Mouse (Mus musculus) urinary bladder, adult 2 months (tissue): ENCODE results near the gene Pkig. TPM values are rescaled to one million over a fixed set of nuclear protein-coding genes. Genes with fewer than 3 reads are reported as not detected.
A peak's percentile ranks its signal among the peaks of the same experiment; 100 is the strongest.

Source experiments
- DNase-seq: peaks from one replicate; pipeline ENCODE4 v3.0.0; 2022; ENCODE audit warnings: low spot score
- polyA plus RNA-seq: library from polyadenylated mRNA; depleted of rRNA; stranded (reverse); fragments of >200 nt; gene quantifications from 2 replicates; pipeline ENCODE4 v1.2.3, GENCODE M21; 2012

The Pkig gene
- polyA plus RNA-seq, 1 experiment: 83.9 TPM

DNA sequence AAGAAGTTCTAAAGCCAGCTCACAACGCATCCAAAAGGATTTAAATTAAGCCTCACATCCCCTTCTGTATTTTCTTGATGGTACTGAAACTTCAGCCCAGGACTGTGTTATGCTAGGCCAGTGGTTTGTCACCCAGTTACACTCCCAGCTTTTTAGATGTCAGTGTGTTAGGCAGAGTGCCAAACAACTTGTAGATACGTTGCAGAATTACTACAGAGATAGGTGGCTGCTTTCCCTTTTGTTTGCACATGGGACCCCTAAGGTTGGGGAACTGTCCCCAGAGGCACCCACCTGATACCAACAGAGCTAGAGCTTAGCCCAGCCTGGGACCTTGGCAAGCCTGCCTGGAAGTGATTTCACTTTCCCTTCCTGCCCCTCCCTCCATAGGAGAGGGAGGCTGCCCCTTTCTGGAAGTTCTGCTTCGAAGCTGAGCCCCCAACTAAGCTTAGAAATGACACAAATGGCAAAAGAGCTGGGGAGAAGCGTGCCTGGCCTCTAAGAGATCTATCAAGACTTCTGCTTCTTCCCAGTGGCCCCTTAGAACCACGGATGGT is 52.5 kb downstream of the Pkig start:
- no peak for DNase-seq

DNA sequence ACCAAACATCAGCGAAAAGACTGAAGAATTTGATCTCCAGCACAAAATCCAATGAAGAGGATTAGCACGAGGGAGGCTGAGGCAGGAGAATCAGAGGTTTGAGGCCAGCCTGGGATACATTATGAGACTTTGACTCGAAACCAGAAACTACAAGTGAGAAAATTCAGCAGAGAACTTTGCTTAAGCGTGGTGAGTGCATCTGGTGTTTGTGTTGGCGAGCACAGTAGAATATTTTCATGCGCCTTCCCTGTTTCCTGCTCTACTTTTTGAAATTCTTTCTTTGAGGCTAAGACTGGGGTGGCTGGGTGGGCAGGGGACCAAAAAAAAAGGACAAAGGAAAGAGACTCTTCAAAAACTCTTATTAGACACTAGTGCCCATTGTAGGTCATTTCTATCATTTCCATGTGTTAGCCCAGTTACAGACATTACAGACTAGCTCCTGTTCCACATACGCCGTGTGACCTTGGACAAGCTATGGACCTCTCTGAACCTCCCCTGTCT is 53.2 kb downstream of the Pkig start:
- no peak for DNase-seq

- no peak for DNase-seq
Observed at GRCm38 (mm10) chr2:163712473-163712872, 54.3 kb downstream of the Pkig start.

GRCm38 (mm10) chr2:163712874-163713273 is 54.7 kb downstream of the Pkig start:
- no peak for DNase-seq

- no peak for DNase-seq
Observed at GRCm38 (mm10) chr2:163713340-163713739, 55.2 kb downstream of the Pkig start.

GRCm38 (mm10) chr2:163716448-163716847 is 58.3 kb downstream of the Pkig start:
- no peak for DNase-seq

GRCm38 (mm10) chr2:163716853-163717252 is 58.7 kb downstream of the Pkig start:
- no peak for DNase-seq

DNA sequence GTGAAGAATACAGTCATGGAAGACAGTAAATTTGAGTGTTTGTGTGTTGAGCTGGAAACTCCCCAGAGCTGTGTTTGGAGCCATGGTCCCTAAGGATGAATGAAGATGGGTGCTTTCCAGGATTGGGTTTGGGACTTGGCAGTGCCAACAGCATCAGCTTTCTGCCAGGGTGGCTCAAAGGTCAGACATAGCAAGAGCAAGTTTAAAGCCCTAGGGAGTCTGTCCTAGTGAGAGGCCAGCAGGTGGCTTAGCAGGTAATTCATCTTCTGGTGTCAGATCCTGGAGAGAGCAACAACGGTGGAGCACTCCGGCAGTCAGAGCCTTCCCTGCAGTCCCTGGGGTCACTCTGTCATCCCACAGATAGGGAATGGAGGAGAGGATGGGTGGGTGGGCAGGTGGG is 60.3 kb downstream of the Pkig start:
- no peak for DNase-seq

DNA sequence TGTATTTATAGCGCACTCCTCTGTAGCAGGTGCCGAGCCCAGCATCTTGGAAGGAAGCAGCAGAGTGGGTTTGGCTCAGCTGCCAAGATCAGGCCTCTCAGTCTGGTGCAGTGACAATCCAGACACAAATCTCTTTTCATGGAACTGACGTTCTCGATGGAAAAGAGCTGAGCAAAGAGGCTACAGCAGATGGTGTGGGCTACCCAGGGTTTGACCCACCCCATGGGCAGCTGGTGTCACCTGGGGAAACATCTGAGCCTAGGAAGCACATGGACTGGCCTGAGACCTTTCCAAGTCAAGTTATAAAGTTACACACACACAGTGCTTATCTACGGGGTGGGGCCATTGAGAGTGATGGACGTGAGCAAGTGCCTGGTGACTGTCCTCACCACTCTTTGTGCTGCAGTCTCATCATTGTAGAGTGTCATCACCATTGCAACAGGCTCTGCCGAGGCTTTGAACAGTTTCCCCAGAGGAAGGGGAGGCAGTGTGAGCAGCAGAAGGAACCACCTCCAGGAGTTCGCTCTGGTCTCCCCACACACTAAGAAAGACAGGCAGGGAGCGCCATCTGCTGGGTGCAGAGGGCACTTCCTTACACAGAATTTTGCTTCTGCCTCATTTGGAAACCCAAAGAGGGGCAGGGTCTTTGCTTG is 60.9 kb downstream of the Pkig start:
- DNase-seq: peak; percentile 64

DNA sequence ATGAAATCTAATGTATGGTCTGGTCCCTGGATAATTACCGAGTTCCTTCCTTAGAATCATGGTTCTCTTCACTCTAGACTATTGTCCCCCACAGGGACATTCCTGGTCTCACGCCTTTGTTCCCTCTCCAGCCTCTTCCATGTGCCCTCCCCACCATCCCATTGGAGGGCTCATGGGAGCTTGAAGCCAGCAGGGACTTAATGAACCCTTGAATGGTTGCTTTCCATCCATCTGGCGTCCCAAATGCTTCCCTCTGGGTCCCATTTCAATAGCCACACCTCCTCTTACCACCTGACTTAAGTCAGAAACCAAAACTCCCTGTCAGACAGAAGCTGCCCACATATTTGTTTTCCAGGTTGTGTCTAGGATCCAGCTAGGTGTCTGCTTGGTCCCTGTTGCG is 61.4 kb downstream of the Pkig start:
- DNase-seq: no peak

DNA sequence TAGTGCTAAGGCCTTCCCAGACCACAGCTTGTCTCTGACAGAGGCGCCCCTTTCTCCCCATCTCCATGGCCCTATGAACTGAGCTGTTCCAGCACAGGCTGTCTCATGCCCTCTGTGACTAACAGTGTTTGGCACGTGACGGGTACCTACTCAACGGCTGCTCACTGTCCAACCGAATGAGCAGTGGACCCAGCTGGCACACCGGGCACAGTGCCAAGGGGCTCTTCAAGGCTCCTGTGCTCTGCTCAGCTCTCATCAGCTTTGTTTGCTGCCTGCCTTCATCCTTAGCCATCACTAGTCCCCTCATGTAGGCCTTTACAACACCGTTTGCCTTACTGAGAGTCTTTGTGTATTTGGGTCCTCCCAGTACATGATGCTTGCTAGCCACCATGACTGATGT is 64.4 kb downstream of the Pkig start:
- no peak for DNase-seq

- DNase-seq: no peak
Observed at GRCm38 (mm10) chr2:163726766-163727393, 68.7 kb downstream of the Pkig start.

DNA sequence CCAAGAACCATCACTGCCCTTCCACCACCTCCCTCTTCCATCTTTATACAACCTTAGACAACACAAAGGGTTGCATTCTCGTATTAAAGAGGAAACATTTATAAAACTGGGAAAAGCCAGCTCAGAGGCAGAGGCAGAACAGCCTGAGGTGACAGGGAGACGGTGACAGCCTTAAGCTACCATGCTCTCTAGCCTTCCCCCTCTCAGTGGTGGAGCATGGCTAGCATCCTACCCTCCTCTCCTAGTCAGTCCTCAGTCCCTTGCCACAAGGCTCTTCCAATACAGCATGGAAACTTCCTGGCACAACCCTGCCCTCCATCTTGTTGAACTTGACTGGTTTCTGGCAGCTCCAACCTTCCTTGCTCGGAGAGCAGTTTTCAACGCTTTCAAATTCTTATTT is 70.1 kb downstream of the Pkig start:
- DNase-seq: no peak

DNA sequence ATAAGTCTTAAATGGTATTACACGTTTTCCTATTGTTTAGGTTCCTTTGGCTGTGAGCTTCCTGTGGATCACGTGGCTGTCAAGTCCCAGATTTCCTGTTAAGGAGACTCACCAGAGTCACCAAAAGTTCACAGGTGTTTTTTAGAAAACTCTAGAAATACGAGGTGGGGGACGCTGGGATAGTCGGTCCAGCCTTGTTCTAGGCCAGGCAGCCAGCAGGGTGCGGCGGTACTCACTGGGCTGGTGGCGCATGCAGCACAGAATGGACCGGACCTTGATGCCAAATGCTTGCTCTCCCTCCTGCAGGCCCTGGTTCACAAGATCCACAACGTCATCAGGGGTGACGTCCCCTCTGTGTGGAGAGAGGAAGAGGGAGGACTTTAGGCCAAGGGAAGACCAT is 73.8 kb downstream of the Pkig start:
- DNase-seq: no peak

GRCm38 (mm10) chr2:163735163-163735562 is 77.0 kb downstream of the Pkig start:
- no peak for DNase-seq

GRCm38 (mm10) chr2:163735980-163736379 is 77.8 kb downstream of the Pkig start:
- no peak for DNase-seq

DNA sequence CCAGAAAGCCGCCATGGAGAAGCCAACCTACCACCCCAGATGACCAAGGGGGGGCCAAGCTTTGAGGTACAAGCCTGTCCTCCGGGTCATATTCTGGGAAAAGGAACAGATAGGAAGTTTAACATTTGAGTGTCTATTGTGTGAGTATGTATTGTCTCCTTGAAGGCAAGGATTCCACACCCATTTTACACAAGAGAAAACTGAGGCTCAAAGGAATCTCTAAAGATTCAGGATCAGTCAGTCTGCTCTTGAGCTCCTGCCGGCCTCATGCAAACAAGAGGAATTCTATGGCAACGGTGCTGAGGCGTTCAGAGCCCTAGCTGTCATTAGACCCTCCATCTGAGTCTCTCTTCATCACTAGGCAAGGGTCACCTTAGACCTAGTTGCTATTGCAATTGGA is 84.5 kb downstream of the Pkig start:
- DNase-seq: no peak

GRCm38 (mm10) chr2:163743357-163743756 is 85.2 kb downstream of the Pkig start:
- DNase-seq: no peak

GRCm38 (mm10) chr2:163744801-163745570 is 86.8 kb downstream of the Pkig start:
- DNase-seq: no peak

DNA sequence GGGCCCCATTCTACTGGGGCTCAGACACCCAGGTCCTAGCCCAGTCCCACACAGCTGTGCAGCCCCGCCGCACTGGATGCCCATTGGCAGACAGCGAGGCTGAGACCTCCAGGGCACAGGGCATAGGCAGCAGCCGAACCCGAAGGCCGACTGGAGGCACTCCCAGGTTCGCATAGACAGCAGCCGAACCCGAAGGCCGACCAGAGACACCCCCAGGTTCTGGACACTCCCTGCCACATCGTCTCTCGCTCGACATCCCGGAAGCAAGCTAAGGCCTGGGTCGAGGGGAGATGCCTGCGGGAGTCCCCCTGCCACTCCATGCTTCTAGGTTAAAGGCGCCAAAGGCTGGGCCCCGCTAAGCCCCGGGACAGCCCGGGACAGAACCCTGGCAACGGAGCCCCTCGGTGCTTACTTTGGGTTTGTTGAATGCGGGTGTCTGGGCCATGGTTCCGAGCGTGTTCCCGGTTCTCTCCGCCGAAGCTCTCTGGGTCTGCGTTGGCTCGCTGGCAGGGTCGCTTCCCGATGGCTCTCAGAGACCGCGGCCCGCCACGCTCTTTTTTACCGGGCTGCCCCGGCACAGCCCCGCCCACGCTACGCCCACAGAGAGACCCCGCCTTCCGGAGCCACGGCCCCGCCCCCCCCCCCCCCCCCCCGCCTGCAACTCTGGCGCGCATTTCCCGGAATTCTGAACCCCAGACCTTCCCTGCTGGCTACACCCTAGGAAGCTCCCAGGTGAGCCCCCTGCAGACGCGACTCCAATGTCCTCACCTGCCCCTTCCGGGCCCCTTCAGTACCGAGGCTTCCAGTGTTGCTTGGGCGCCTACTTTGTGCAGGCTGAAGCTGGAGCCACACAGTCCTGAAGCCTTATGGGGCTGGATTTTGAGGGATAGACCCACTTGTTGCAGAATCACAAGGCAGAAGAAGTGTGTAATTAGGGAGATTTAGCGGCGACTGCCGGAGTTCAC is 91.7 kb downstream of the Pkig start, which contains the start of gene Ada:
Ada (minus strand) TSS at position 593 of the 965 bp plus-strand sequence.
- DNase-seq: peak; percentile 28

GRCm38 (mm10) chr2:163754228-163754627 is 96.0 kb downstream of the Pkig start:
- no peak for DNase-seq
